Mouse (Mus musculus): ENCODE results near the gene Dbf4. TPM values are rescaled to one million over a fixed set of nuclear protein-coding genes. Genes with fewer than 3 reads are reported as not detected.

Dbf4 gene
- polyA plus RNA-seq, 1 experiment: 7.8 TPM

DNA sequence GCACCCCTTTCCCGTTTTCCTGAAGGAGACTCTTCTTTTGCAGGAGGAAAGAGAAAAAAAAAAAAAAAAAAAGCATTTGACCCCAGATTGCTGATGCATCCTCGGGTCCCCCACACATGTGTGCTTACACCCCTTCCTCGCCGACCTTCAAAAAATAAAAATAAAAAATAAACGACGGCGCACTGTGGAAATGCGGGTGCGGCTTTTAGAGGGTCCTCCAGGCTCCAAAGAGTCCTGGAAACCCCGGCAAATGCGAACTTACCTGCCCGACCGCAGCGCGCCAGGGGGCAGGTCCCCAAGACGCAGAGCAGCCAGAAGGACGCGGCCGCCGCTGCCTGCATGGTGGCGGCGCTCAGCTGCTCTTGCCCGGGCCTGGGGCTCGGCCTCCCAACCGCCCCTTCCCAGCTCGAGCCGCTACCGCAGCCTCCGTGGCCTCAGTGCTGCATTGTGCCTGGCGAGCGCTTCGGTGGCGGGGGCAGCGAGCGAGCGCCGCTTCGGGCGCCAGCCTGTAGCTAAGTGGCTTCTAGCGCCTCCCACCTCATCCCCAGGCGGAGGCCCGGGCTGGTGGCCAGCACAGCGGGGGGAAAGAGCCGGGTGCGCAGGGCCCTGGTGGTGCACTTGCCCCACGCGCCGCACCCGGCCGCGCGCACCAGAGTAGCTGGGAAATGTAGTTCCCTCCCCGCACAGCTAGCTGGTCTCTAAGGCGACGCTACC lies 54.7 kb downstream of the Dbf4 start, which contains the start of gene Adam22:
Gene Adam22 (minus strand): TSS at position 547 of the 714 bp plus-strand sequence.
- H3K4me1 ChIP-seq: peaks cover 14% of the 10 kb centered on the region
- no peaks in the 10 kb centered on the region for H3K36me3 ChIP-seq (replicated peaks; ENCODE audit: low read length)
- peaks cover 29% of the 10 kb centered on the region for H3K27me3 ChIP-seq (replicated peaks)
- TF ChIP-seq FLI1 (IDR thresholded peaks at IDR 0.05; ENCODE audit: low read length): no peak
- no peak for TF ChIP-seq GATA1 (IDR thresholded peaks at IDR 0.05; ENCODE audit: borderline replicate concordance, low read length)
- H3K4me3 ChIP-seq (replicated peaks): peak within 1 kb of the TSS; percentile 88
- peaks cover 16% of the 10 kb centered on the region for H3K9me3 ChIP-seq

DNA sequence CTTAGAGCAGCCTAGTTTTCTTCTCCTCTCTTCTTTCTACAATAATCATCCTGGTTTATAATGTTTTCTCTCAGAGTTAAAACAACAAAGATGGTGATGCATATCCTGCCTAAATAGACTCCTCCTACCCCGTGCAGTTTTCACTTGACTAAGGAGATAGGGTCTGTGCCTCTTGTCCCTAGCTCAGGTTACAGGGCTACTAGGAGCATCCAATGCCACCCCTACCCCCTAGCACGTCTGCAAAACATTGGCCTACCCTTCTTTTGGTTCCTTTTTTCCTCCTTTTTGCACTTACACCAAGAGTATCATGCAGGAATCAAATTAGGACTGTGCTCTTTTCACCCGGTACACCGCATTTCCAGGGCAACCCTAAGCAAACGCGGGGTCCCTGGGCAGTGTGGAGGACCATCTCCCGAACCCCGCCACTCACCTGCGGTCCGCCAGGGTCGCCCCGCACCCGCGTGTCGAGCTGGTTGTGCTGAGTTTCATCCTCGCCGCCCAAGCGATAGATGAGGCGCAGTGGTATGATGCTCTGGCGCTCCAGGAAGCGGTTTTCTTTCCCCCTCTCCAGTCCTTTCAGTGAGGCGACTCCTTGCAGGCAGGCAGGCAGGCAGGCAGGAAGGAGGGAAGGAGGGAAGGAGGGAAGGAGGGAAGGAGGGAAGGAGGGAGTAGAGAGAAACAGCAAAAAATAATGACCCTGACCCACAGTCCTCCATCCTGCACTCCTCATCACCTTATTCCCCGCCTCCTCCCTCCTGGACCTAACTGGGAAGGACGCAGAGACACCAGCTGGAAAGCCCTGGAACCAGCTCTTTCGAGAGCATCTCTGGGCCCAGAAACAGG lies 55.5 kb downstream of the Dbf4 start:
- H3K36me3 ChIP-seq (replicated peaks; ENCODE audit: low read length): no peaks in the 10 kb centered on the region

DNA sequence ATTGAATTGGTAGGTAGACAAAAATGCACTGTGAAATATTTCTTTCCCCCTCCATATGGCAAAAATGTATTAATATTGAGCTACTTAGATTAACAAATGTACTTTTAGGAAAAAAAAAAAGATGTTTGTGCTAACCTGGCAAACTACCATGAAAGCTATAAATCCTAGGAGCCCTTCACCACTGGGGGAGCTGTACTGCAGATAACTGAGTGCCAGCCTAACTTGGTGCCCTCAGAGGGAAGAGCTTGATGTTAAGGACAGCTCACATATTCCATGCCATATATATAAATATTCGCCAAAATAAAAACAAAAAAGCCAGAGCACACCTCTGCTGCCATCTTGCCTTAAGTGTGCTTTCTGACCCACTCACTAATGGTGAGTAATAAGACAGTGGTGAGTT lies 60.2 kb downstream of the Dbf4 start:
- H3K27me3 ChIP-seq (replicated peaks): peaks cover 11% of the 10 kb centered on the region
- TF ChIP-seq GATA1 (IDR thresholded peaks at IDR 0.05; ENCODE audit: borderline replicate concordance, low read length) (no peak), FLI1 (IDR thresholded peaks at IDR 0.05; ENCODE audit: low read length) (no peak)
- H3K9me3 ChIP-seq: peaks cover 7% of the 10 kb centered on the region
- no peaks in the 10 kb centered on the region for H3K36me3 ChIP-seq (replicated peaks; ENCODE audit: low read length)
- H3K4me3 ChIP-seq (replicated peaks): no peak overlapping the region
- H3K4me1 ChIP-seq: peaks cover 7% of the 10 kb centered on the region; the same call in 1 of the 2 replicates

More for the DNA sequence above, 55.5 kb downstream of the Dbf4 start:
- Histone ChIP-seq H3K4me3 (replicated peaks) (peak overlapping the region; percentile 74), H3K4me1 (peaks cover 14% of the 10 kb centered on the region), H3K27me3 (replicated peaks) (peaks cover 29% of the 10 kb centered on the region), H3K9me3 (peaks cover 16% of the 10 kb centered on the region)
- no peak for TF ChIP-seq GATA1 (IDR thresholded peaks at IDR 0.05; ENCODE audit: borderline replicate concordance, low read length)
- TF ChIP-seq FLI1 (IDR thresholded peaks at IDR 0.05; ENCODE audit: low read length): no peak

DNA sequence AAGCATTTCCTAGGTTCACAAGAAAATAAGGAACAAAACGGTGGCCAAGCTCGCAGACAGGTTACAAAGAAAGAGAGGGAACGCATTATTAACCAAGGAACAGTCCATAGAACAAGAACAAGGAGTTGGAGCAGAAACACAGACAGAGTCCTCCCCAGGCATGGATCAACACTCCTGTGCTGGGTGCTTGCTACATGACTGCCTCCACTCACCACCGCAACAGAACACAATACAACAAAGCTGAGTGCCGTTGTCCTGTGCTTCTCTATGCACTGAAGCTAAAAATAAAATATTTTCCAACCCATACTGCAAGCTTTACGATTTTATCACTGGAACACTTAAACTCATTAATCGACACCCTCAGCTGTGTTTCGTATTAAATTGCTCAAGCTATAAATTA lies 64.8 kb downstream of the Dbf4 start:
- Histone ChIP-seq H3K36me3 (replicated peaks; ENCODE audit: low read length) (no peaks in the 10 kb centered on the region), H3K27me3 (replicated peaks) (no peaks in the 10 kb centered on the region), H3K9me3 (no peaks in the 10 kb centered on the region), H3K4me3 (replicated peaks) (no peak overlapping the region), H3K4me1 (peaks cover 5% of the 10 kb centered on the region)
- no peak for TF ChIP-seq GATA1 (IDR thresholded peaks at IDR 0.05; ENCODE audit: borderline replicate concordance, low read length)
- TF ChIP-seq FLI1 (IDR thresholded peaks at IDR 0.05; ENCODE audit: low read length): no peak

DNA sequence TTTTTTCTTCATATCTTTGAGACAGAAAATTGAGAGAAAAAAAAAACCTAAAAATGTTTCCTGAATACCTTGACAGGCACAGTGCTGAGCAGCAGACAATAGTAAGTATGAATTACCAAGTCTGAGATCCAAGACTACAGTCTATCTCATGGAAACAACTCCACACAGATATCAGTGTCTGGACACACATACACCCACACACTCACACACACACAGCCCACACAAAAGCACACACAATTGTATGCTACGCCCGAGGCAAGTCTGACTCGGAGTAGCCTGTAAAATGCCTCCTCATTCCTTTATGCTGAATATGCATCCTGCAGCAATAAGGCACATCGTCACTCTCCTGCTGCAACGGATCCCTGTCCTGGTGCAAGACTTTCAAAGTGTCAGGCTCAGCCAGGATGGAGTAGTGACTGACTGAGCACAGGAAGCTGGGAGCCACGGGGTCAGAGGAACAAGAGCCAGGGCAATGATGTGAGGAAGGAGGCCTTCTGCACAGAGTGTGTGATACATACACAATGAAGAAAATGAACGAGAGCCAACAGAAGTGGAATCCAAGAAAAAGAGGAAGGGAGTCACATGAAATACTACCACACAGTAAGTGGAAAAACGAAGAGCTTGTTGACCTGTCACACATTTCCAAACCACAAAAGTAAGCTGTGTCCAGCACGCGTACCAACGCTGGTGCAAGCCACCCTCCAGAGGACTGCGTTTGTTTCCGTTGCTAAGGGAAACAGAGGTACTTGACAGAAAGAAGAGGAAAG lies 65.4 kb downstream of the Dbf4 start:
- TF ChIP-seq GATA1 (IDR thresholded peaks at IDR 0.05; ENCODE audit: borderline replicate concordance, low read length) (no peak), FLI1 (IDR thresholded peaks at IDR 0.05; ENCODE audit: low read length) (no peak)
- H3K4me1 ChIP-seq: peaks cover 5% of the 10 kb centered on the region
- H3K36me3 ChIP-seq (replicated peaks; ENCODE audit: low read length): no peaks in the 10 kb centered on the region
- H3K27me3 ChIP-seq (replicated peaks): no peaks in the 10 kb centered on the region
- no peaks in the 10 kb centered on the region for H3K9me3 ChIP-seq
- H3K4me3 ChIP-seq (replicated peaks): peak overlapping the region; percentile 72

DNA sequence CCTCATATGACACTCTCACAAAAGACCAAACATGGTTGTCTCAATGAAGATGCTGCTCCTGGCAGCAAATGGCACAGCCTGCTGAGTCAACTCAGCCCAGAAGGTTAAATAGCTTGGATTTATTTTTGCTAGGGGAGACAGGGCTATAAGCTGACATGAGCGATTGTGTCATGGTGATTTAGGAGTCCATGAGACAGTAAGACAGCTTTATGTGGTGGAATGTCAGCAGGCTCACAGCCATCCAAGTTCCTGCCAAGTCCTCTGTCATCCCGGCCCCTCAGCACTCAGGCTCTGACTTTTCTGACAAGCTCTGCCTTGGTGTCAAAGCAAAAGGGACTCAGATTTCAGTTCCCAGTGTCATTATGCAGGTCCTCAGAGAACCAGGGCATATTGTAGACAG lies 66.2 kb downstream of the Dbf4 start:
- no peak overlapping the region for H3K4me3 ChIP-seq (replicated peaks)
- H3K9me3 ChIP-seq: no peaks in the 10 kb centered on the region
- peaks cover 5% of the 10 kb centered on the region for H3K4me1 ChIP-seq
- no peaks in the 10 kb centered on the region for H3K27me3 ChIP-seq (replicated peaks)
- TF ChIP-seq GATA1 (IDR thresholded peaks at IDR 0.05; ENCODE audit: borderline replicate concordance, low read length): no peak
- TF ChIP-seq FLI1 (IDR thresholded peaks at IDR 0.05; ENCODE audit: low read length): no peak
- H3K36me3 ChIP-seq (replicated peaks; ENCODE audit: low read length): no peaks in the 10 kb centered on the region

DNA sequence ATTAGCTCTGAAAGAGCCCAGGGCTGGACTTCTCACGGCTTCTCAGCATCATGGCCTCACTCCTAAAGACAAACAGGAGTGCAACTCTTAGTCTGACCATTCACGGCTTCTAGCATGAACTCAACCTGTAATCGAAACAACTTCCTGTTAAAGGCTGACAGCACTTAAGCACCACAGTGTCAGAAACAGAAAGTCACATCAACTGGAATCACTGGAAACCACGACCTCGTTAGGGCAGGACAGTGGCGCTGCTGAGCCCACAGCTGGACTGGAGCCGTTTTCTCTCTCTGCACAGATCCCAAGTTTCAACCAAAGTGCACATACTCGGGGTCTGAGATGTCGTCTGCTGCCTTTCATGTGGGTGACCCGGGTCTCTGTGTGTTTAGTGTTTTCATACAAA lies 73.0 kb downstream of the Dbf4 start:
- TF ChIP-seq FLI1 (IDR thresholded peaks at IDR 0.05; ENCODE audit: low read length): no peak
- no peak for TF ChIP-seq GATA1 (IDR thresholded peaks at IDR 0.05; ENCODE audit: borderline replicate concordance, low read length)
- Histone ChIP-seq H3K4me3 (replicated peaks) (no peak overlapping the region), H3K36me3 (replicated peaks; ENCODE audit: low read length) (no peaks in the 10 kb centered on the region), H3K4me1 (no peaks in the 10 kb centered on the region), H3K9me3 (no peaks in the 10 kb centered on the region), H3K27me3 (replicated peaks) (no peaks in the 10 kb centered on the region)

Other genes with a start within 250 kb of the Dbf4 start
- 0.03 TPM in 1 of 2 replicates, not detected in the other for gene Adam22, start 54.6 kb downstream of the Dbf4 start, polyA plus RNA-seq (2012; ENCODE audit: insufficient read depth, low replicate concordance)
- gene Slc25a40, start 134 bp upstream of the Dbf4 start, polyA plus RNA-seq (2012; ENCODE audit: insufficient read depth, low replicate concordance): 0.57 and 0.73 TPM in 2 replicates
- gene Rundc3b, start 200.2 kb upstream of the Dbf4 start, polyA plus RNA-seq (2012; ENCODE audit: insufficient read depth, low replicate concordance): not detected in 2 replicates
- 0.62 TPM in 1 of 2 replicates, not detected in the other for gene Abcb1a, start 237.4 kb upstream of the Dbf4 start, polyA plus RNA-seq (2012; ENCODE audit: insufficient read depth, low replicate concordance)